Mouse (Mus musculus) spleen, postnatal 14 days (tissue): ENCODE data around the gene Ltbp4.

Experiments used
- DNase-seq, 2 experiments: peaks; one replicate each; pipeline ENCODE4 v3.0.0; 2021 to 2022; ENCODE audit warnings: low spot score in 2 of 2

Ltbp4 gene

GRCm38 (mm10) chr7:27258205-27258899, 79.1 kb downstream of the Ltbp4 start, which contains the start of gene Numbl:
Gene Numbl (plus strand): TSS chr7:27258433.
- peak; percentile 86 for DNase-seq

GRCm38 (mm10) chr7:27257852-27258204, 79.7 kb downstream of the Ltbp4 start:
- DNase-seq, result no peak

- DNase-seq, result no peak
Observed at GRCm38 (mm10) chr7:27257046-27257851, 80.2 kb downstream of the Ltbp4 start.

- DNase-seq, result no peak
Observed at GRCm38 (mm10) chr7:27255721-27256120, 81.8 kb downstream of the Ltbp4 start.
